Mouse (Mus musculus): ENCODE measurements around the gene Fahd2a. TPM values are rescaled to one million over a fixed set of nuclear protein-coding genes. Genes with fewer than 3 reads are reported as not detected.

Gene Fahd2a
- polyA plus RNA-seq, 1 experiment from 2014 or later = 33.3 TPM

DNA sequence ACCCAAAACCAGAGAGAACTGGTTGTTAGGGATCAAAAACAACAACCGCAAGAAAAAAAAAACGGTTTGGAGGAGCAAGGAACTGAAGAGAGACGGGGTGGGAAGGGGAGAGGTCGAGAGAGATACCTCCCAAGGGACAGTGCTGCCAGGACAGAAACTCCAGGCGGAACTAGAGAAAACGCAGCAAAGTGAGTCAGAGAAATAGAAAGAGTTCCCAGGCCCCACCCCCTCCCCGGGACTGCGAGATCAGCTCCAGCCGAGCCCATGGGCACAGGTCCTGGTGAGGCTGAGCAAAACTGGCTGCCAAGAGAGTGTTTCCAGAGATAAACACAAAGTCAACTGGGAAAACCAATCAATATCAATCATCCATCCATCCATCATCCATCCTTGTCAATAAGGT lies 17.0 kb upstream of the Fahd2a start:
- no peak overlapping the region for H3K9ac ChIP-seq
- no peaks in the 10 kb centered on the region for H3K36me3 ChIP-seq
- H3K27ac ChIP-seq = no peak overlapping the region
- ATAC-seq (ENCODE audit: low FRiP score) = no peak
- no peaks in the 10 kb centered on the region for H3K9me3 ChIP-seq
- peaks cover 4% of the 10 kb centered on the region; the same call in 1 of the 2 replicates for H3K4me1 ChIP-seq (replicated peaks)
- H3K4me2 ChIP-seq = no peak overlapping the region
- H3K4me3 ChIP-seq = no peak overlapping the region
- peaks cover 14% of the 10 kb centered on the region; the same call in 1 of the 2 replicates for H3K27me3 ChIP-seq
- 56% methylated on average over 9 of the region's 9 CpGs for WGBS

DNA sequence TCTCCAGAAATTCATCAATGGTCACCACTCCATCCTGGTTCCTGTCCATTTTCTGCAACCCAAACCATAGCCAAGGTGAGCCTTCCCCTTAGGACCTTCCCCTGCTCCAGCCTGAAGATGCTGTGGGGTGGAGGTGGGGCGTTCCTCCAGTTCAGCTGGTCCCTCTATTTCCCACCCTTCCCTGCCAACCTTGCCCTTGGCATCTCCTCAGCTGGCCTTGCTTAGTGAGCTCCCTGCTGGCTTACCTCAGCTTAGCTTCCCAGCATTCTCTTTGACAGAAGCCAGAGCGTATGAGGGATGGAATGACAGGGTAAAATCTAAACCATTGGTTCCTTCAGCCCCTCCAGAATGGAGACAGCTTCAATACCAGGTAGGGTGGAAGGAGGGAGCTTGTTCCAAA lies 15.0 kb upstream of the Fahd2a start:
- no peak overlapping the region for H3K4me2 ChIP-seq
- 79% methylated on average over 2 of the region's 2 CpGs for WGBS
- peaks cover 4% of the 10 kb centered on the region; the same call in 1 of the 2 replicates for H3K4me1 ChIP-seq (replicated peaks)
- no peak for ATAC-seq (ENCODE audit: low FRiP score)
- H3K27me3 ChIP-seq = peaks cover 15% of the 10 kb centered on the region; the same call in 1 of the 2 replicates
- no peak overlapping the region for H3K9ac ChIP-seq
- H3K27ac ChIP-seq = no peak overlapping the region
- no peaks in the 10 kb centered on the region for H3K9me3 ChIP-seq
- H3K36me3 ChIP-seq = no peaks in the 10 kb centered on the region
- H3K4me3 ChIP-seq = no peak overlapping the region

DNA sequence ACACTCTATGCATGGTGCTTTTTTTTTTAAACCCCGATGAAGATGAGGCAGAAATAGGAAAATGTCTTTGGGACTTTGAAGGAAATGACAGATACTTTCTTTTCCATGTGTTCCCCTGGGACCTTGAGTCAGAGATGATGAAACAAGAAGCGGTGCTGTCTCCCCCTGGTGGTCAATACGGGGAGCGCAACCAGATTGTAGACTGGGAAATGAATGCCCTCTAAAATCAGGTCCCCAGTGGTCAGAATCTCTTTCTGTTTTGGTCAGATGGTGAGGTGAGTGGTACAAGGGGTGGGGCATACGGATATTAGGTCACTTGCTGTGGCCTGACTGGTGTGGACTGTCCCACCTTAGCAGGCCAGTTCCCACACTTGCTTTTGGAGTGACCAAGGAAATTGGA lies 9.4 kb upstream of the Fahd2a start:
- H3K9me3 ChIP-seq = no peaks in the 10 kb centered on the region
- ATAC-seq (ENCODE audit: low FRiP score) = no peak
- no peaks in the 10 kb centered on the region for H3K4me1 ChIP-seq (replicated peaks)
- H3K4me2 ChIP-seq = no peak overlapping the region
- 5% methylated on average over 5 of the region's 5 CpGs for WGBS
- H3K36me3 ChIP-seq = no peaks in the 10 kb centered on the region
- no peak overlapping the region for H3K4me3 ChIP-seq
- peaks cover 45% of the 10 kb centered on the region for H3K27me3 ChIP-seq
- no peak overlapping the region for H3K9ac ChIP-seq
- H3K27ac ChIP-seq = no peak overlapping the region

DNA sequence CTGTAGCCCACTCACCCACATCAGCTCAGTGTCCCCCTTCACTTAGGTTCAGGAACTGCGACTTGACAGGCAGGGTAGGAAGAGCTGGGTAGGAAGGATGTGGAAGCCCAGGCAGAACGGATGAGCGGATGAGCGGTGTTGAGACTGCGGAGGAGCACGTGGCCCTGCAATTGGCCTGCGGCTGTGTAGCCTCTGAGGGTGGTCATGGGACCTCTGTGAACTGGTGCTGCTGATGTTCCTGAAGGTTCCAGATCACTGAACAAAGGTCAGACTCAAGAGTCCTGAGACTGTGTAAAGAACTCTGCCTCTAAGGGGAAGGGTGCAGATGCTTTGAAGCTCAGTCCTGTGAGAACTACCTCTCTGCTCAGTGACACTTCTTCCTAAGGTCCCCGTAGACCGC lies 8.8 kb upstream of the Fahd2a start:
- no peaks in the 10 kb centered on the region for H3K4me1 ChIP-seq (replicated peaks)
- peaks cover 47% of the 10 kb centered on the region for H3K27me3 ChIP-seq
- no peak for ATAC-seq (ENCODE audit: low FRiP score)
- H3K27ac ChIP-seq = no peak overlapping the region
- H3K9me3 ChIP-seq = no peaks in the 10 kb centered on the region
- no peaks in the 10 kb centered on the region for H3K36me3 ChIP-seq
- no peak overlapping the region for H3K4me2 ChIP-seq
- 82% methylated on average over 9 of the region's 9 CpGs for WGBS
- H3K4me3 ChIP-seq = no peak overlapping the region
- no peak overlapping the region for H3K9ac ChIP-seq

DNA sequence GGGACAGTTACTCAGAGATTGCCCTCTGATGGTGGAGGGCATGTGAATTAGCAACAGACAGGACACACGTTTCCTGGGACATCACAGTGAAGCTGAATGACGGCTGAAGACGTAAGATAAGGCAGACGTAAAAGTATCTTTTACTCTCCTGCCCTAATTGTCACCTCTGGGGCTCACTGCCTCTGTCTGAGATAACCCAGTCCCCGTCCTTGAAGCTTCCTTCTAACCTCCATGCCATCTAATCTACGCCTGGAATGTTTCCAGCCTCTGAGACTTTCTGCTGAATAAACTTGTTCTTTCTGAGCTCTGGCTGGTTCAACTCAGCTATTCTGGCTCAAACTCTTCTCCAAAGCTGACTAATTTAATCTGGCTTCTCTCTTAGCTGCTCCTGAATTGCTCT lies 7.4 kb upstream of the Fahd2a start:
- Histone ChIP-seq H3K36me3 (no peaks in the 10 kb centered on the region), H3K9ac (no peak overlapping the region), H3K4me2 (no peak overlapping the region), H3K4me1 (replicated peaks) (no peaks in the 10 kb centered on the region), H3K9me3 (no peaks in the 10 kb centered on the region), H3K27me3 (peaks cover 58% of the 10 kb centered on the region), H3K4me3 (no peak overlapping the region), H3K27ac (no peak overlapping the region)
- no peak for ATAC-seq (ENCODE audit: low FRiP score)
- 62% methylated on average over 6 of the region's 6 CpGs for WGBS

DNA sequence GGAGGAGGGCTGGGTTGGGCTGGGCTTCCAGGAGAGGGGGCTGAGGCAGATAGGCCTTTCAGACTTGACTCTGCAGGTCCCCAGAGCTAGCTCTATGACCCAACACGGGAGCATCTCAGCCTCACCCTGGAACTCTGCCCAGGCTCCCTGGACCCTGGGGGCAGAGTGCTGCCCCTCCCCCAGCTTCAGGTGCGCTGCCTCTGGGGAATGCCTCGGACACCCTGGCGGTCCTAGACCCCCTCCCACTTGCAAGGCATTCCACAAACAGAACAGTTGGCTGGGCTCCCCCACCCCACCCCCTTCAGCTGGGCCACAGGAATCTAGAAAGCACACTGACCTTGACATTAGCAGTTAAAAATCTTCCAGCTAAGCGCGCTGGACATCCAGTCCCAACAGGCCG lies 5.3 kb upstream of the Fahd2a start:
- no peaks in the 10 kb centered on the region for H3K36me3 ChIP-seq
- no peak overlapping the region for H3K9ac ChIP-seq
- H3K4me3 ChIP-seq = no peak overlapping the region
- H3K9me3 ChIP-seq = no peaks in the 10 kb centered on the region
- 45% methylated on average over 7 of the region's 7 CpGs for WGBS
- no peak overlapping the region for H3K27ac ChIP-seq
- no peak overlapping the region for H3K4me2 ChIP-seq
- peaks cover 56% of the 10 kb centered on the region for H3K27me3 ChIP-seq
- no peak for ATAC-seq (ENCODE audit: low FRiP score)
- H3K4me1 ChIP-seq (replicated peaks) = peaks cover 2% of the 10 kb centered on the region

DNA sequence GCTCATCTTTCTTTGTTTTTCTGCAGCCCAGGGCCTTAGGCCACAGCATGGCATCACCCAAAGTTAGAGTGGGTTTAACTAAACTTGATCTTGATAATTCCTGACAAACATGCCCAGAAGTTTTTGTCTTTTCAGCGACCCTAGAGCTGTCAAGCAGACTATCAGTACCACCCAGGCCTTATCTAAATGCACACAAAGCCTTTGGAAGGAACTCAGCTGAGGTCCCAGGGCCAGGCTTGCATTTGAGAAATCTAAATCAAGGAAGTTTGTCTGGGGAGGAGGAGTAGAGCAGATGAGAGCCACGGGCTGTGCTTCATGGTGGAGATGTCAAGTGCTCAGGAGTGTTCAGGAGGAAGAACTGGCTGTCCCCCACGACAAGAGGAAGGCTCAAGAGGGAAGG lies 2.5 kb upstream of the Fahd2a start:
- H3K4me2 ChIP-seq = no peak overlapping the region
- no peak for ATAC-seq (ENCODE audit: low FRiP score)
- 49% methylated on average over 3 of the region's 3 CpGs for WGBS
- no peaks in the 10 kb centered on the region for H3K9me3 ChIP-seq
- H3K27me3 ChIP-seq = peaks cover 38% of the 10 kb centered on the region
- H3K4me1 ChIP-seq (replicated peaks) = peaks cover 26% of the 10 kb centered on the region
- no peak overlapping the region for H3K9ac ChIP-seq
- peaks cover under 1% of the 10 kb centered on the region; the same call in 1 of the 2 replicates for H3K36me3 ChIP-seq
- H3K4me3 ChIP-seq = no peak overlapping the region
- no peak overlapping the region for H3K27ac ChIP-seq

DNA sequence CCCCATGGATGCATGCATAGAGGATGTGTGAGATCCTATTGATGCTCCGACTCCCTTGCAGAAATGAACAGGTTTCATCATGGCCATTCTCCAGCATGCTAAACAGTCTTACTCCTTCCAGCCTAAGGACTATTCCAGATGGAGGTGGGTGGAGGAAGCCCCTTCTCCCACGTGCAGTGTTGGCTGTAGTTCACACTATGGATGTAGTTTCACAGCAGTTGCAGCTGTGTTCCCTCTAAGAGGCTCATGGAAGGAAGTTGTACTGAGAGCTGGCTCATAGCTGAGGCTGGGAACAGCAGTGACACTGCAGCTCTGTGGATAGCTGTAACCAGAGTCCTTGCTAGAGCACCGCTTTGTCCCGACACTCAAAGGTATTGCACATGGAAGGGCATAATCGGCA lies 6.7 kb downstream of the Fahd2a start:
- no peak overlapping the region for H3K9ac ChIP-seq
- 94% methylated on average over 5 of the region's 5 CpGs for WGBS
- H3K36me3 ChIP-seq = peaks cover 83% of the 10 kb centered on the region
- H3K9me3 ChIP-seq = no peaks in the 10 kb centered on the region
- no peaks in the 10 kb centered on the region for H3K27me3 ChIP-seq
- H3K27ac ChIP-seq = no peak overlapping the region
- H3K4me2 ChIP-seq = no peak overlapping the region
- H3K4me1 ChIP-seq (replicated peaks) = peaks cover 14% of the 10 kb centered on the region
- no peak for ATAC-seq (ENCODE audit: low FRiP score)
- no peak overlapping the region for H3K4me3 ChIP-seq

DNA sequence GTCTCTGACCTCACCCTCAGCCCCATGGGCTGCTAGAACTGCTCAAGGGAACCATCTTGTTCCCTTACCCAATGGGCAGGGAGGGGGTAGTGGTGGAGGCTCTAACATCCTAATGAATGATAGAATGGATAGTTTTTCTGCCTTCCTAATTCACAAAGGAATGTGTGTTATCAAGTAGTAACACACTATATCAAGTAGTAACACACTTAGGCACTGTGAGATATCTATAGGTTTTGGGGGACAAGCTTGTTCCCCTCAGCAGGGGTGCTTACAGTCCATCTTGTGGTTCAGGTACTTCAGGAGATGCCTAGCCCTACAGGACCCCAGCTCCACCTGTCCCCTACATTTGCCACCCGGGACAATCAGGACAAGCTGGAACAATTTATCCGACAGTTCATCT lies 8.8 kb downstream of the Fahd2a start:
- no peak overlapping the region for H3K9ac ChIP-seq
- H3K27me3 ChIP-seq = no peaks in the 10 kb centered on the region
- 98% methylated on average over 2 of the region's 2 CpGs for WGBS
- no peaks in the 10 kb centered on the region for H3K4me1 ChIP-seq (replicated peaks)
- H3K4me3 ChIP-seq = no peak overlapping the region
- no peak overlapping the region for H3K27ac ChIP-seq
- H3K9me3 ChIP-seq = no peaks in the 10 kb centered on the region
- peaks cover 74% of the 10 kb centered on the region for H3K36me3 ChIP-seq
- H3K4me2 ChIP-seq = no peak overlapping the region
- ATAC-seq (ENCODE audit: low FRiP score) = no peak

DNA sequence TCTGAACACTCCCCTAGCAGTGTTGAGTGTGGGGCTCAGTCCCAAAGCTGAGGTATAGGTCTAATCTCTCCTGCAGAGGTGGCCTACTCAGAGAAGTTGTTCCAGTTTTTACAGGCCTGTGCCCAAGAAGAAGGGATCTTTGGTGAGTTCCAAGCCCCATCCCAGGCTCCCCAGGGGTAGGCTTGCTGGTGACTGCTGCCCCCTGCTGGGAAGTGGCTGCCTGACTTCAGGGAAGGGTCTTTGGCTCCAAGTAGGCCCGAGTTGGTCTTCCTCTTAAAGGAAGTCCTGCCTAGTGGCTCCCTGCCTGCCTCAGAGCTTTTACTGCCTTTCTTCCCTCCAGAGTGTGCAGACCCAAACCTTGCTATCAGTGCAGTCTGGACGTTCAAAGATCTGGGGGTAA lies 9.2 kb downstream of the Fahd2a start:
- Histone ChIP-seq H3K27me3 (no peaks in the 10 kb centered on the region), H3K4me3 (no peak overlapping the region), H3K4me1 (replicated peaks) (no peaks in the 10 kb centered on the region), H3K36me3 (peaks cover 70% of the 10 kb centered on the region), H3K9ac (no peak overlapping the region), H3K27ac (no peak overlapping the region), H3K4me2 (no peak overlapping the region), H3K9me3 (no peaks in the 10 kb centered on the region)
- WGBS = 47% methylated on average over 2 of the region's 2 CpGs
- no peak for ATAC-seq (ENCODE audit: low FRiP score)

DNA sequence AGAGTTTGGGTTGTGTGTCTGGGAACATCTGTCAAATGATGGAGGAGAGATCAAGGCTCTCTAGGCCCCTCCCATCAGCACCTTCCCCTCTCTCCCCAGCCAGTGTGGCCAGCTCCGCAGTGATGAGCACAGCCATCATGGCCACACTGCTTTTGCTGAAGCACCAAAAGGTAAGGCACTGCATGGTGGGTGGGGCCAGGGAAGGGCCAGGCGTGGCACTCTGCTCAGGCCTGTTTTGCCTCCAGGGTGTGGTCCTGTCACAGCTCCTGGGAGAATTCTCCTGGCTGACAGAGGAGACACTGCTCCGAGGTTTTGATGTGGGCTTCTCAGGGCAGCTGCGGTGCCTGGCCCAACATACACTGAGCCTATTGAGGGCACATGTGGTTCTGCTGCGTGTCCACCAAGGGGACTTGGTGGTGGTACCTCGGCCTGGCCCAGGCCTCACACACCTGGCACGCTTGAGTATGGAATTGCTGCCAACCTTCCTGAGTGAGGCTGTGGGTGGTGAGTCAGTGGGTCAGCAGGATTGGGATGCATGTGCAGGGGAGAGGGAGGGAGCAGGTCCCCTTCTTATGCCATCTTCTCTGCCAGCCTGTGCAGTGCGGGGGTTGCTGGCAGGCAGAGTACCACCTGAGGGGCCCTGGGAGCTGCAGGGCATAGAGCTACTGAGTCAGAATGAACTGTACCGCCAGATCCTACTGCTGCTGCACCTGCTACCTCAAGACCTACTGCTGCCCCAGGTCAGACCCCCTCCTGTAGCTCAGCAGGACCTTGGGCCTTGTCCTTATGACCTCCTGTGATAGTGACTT lies 10.7 kb downstream of the Fahd2a start:
- Histone ChIP-seq H3K9me3 (no peaks in the 10 kb centered on the region), H3K27ac (no peak overlapping the region), H3K27me3 (no peaks in the 10 kb centered on the region), H3K9ac (no peak overlapping the region), H3K4me2 (no peak overlapping the region), H3K4me1 (replicated peaks) (no peaks in the 10 kb centered on the region), H3K4me3 (no peak overlapping the region), H3K36me3 (peaks cover 56% of the 10 kb centered on the region)
- no peak for ATAC-seq (ENCODE audit: low FRiP score)
- 85% methylated on average over 9 of the region's 9 CpGs for WGBS

DNA sequence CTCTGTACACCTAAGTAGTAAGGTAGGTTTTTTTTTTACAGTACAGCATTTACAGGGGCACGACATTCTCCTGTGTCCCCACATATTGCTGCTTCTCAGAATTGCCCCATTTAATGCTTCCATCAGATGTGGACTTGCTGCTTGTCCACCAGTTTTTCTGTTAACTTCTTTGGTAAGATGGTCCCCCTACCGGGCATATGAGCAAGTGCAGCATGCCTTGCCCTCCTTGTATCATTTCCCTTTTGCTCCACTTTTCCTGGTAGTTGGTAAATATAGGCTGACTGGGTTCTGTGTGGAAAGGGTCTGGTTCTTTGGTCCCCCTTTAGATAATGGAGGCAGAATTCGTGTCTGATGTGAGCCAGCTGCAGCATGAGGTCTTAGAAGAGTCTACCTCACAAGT lies 14.1 kb downstream of the Fahd2a start:
- no peaks in the 10 kb centered on the region for H3K27me3 ChIP-seq
- no peak overlapping the region for H3K4me2 ChIP-seq
- peaks cover 24% of the 10 kb centered on the region for H3K36me3 ChIP-seq
- H3K4me3 ChIP-seq = no peak overlapping the region
- WGBS = 25% methylated on average over 3 of the region's 3 CpGs
- no peak for ATAC-seq (ENCODE audit: low FRiP score)
- no peaks in the 10 kb centered on the region for H3K4me1 ChIP-seq (replicated peaks)
- no peaks in the 10 kb centered on the region for H3K9me3 ChIP-seq
- H3K27ac ChIP-seq = no peak overlapping the region
- H3K9ac ChIP-seq = no peak overlapping the region

DNA sequence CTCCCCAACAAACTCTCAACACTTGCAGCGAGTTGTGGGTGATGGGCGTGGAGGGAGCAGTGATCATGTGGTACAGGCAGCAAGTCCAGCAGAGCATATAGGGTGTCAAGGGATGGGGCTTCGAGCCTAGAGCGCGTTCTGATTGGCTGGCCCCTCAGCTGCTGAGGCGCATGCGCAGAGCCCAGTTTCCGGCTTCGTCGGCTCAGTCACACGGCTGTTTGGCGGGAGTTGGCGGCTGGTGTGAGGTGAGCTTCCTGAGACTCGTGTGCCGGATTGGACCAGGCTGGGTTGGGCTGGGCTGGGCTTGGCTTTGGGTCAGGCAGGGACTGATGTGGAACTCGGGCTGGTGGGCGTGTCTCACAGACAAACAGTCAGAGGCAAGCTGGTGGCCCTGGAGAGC lies 19.4 kb downstream of the Fahd2a start, which contains the start of gene Gpat2:
Gpat2 (plus strand) TSS at position 223 of the 400 bp plus-strand sequence.
- Histone ChIP-seq H3K27ac (no peak within 1 kb of the TSS), H3K27me3 (no peaks in the 10 kb centered on the region), H3K4me3 (no peak within 1 kb of the TSS), H3K4me2 (no peak within 1 kb of the TSS), H3K36me3 (no peaks in the 10 kb centered on the region), H3K9me3 (no peaks in the 10 kb centered on the region), H3K9ac (no peak within 1 kb of the TSS), H3K4me1 (replicated peaks) (no peaks in the 10 kb centered on the region)
- WGBS = 86% methylated on average over 17 of the region's 17 CpGs
- ATAC-seq (ENCODE audit: low FRiP score) = no peak
